Mouse (Mus musculus) cerebellum, postnatal 14 days (tissue): Measurements from ENCODE around the gene Prr14l.
"Not testable (repeated sequence)": the region's sequence is repeated elsewhere in the genome, so short reads cannot be mapped to it uniquely, and the experiment has no call there.

Experiments
- DNase-seq, 2 experiments: peaks; one replicate each; pipeline ENCODE4 v3.0.0; 2021; ENCODE audit warnings: mixed read lengths in 2 of 2

The Prr14l gene

DNA sequence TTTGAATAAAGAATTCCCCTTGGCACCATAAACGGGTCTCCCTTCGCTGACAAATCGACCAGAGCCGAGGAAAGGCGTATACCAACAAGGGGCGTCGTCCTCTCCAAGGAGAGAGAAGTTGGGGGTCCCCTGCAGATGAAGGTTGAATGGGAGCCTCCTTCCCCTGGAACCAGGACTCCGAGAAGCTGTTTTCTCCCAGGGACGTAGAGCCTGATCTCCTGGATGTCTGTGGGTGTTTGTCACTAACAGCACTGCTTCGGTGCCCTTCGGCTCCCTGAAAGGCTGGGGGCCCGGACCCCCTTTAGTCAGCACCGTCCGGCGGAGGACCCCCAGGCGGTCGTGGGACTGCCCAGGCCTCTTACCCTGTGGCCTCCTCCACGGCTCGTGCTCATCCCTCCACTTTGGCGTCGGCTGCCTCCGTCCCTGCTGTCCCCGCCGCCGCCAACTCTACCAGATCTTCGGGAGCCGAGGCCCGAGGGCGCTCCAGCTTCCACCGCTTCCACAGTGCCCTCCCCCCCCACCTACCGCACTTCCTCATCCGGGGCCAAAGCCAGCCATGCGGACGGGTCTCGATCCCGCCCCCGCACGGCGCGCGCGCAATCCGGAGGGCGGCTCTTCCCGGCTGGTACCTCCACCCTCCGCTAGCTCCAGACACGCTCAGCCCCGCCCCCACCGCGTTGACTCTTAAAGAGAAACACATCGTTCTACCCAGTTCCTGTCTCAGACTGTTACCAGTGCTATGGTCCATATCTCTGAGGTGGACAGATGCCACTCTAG, at the start of gene Prr14l:
TSS of gene Prr14l (minus strand) at position 526 of the 777 bp plus-strand sequence.
- peak; percentile 100 for DNase-seq

DNA sequence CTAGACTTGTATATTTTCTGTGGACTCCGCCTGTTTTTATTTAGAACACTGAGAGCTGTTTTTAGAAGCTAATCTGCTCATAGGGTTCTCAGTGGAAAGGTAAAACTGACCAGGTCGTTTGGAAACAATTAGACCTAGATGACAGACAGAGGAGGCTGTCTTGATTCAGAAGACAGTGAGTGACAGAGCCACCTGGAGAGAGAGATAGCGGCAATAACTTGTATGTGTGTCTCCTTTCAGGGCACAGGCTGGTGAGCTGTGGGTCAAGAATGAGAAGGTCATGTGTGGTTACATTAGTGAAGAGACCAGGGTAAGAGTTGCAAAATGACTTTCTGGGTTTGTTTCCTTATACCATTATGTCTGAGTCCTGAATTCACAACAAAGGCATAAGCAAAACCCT, 32.7 kb upstream of the Prr14l start:
- no peak for DNase-seq

DNA sequence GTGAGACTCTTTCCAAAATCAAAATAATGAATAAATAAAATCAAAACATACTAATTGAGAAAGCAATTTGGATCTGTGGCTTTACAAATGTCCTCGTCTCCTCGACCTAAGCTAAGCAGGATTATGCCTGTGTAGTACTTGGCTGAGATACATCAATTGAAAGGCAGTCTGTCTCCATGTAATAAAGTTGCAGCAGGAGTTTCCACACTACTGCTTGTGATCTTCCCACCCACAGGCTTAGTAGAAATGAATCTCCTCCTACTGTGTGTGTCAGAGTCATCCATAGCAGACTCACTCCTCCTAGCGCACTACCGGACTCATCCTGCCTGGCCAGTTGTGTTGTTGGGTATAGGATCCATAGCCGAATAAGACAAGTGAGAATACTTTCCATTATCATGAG, 18.3 kb upstream of the Prr14l start:
- DNase-seq, result no peak

DNA sequence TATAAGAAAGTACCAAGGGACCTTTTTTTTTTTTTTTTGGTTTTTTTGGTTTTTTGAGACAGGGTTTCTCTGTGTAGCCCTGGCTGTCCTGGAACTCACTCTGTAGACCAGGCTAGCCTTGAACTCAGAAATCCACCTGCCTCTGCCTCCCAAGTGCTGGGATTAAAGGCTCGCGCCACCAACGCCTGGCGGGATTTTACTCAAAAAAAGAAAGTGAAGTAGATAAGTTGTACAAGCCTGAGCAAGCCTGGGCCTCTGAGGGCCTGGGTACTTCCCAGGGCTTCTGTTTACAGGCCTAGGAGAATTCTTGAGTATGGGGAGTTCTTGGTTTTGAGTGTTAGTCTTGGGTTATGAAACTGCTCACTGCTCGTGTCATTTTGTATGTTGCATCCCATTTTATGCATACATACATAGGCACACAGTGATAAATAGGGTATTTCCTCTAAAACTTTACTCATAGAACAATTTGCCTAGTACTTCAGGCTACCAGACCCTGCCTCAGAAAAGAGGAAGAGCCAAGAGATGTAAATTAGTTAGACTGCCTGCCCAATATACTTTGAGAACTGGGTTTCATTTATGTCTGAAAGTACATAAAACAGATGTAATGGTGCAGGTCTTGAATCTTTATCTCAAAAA, 15.5 kb upstream of the Prr14l start:
- no peak for DNase-seq

DNA sequence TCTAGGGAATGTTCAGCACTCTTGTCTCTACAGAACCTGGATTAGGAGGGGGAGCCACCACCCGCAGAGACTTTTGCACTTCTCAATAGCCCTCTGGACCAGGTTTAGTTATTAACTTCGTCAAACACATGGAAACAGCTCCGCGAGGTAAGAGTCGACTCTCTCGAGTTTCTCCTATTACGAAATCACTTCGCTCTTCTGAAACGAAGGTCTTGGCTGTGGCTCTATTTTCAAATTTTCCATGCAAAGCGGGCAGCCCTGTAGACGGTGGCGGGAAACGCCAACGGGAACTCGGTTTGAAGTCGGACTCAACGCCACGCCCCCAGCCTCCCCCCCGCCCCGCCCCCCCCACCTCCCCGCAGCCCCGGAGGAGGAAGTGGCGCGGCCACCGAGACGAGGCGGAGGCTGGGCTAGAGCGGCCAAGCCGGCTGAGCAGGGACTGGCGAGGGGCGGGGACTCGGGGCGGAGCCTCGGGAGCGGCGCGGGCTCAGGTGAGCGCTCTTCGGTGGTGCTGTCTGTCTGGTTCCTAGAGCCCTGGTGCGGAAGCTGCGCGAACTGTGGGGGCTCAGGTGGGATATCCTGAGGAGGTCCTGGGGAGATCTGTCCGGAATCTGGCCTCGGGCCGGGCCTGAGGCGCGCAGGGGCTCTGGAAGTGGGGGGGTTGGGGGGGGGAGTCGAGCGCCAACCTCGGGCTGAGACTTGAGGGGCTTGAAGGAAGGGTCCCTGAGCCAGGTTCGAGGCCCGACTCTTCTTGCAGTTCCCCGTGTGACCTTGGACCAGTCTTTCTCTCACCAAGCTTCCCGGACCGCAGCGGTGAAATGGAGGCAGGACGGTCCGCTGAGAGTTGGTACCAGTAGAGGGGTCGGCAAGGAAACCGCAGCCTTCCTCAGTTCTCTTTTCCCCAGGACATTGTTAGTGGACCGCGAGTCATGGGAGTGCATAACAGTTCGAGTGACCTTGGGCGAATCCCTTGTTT, 9.5 kb upstream of the Prr14l start, which contains the start of gene Depdc5:
TSS of gene Depdc5 (plus strand) at position 449 of the 976 bp plus-strand sequence.
- DNase-seq, result peak; percentile 94

- DNase-seq, result no peak
Measured at GRCm38 (mm10) chr5:32862469-32863132, 8.5 kb upstream of the Prr14l start.

DNA sequence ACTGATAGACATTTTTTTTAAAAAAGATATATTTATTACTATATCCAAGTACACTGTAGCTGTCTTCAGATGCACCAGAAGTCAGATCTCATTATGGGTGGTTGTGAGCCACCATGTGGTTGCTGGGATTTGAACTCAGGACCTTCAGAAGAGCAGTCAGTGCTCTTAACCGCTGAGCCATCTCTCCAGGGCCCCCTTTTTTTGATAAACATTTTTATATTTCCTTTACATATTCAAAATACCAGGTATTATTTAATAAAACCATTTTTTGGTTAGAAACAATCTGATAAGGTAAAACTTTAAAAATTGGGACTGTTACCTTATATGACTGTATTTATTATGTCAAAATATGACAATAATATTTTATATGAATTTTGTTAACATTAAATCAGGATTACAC, 7.0 kb upstream of the Prr14l start:
- no peak for DNase-seq

- DNase-seq, result peak; percentile 62 to 74
Measured at GRCm38 (mm10) chr5:32857781-32858220, 3.7 kb upstream of the Prr14l start.

GRCm38 (mm10) chr5:32855274-32855673, 1.2 kb upstream of the Prr14l start:
- not testable (repeated sequence) for DNase-seq

GRCm38 (mm10) chr5:32854818-32855217, 762 bp upstream of the Prr14l start:
- no peak for DNase-seq

DNA sequence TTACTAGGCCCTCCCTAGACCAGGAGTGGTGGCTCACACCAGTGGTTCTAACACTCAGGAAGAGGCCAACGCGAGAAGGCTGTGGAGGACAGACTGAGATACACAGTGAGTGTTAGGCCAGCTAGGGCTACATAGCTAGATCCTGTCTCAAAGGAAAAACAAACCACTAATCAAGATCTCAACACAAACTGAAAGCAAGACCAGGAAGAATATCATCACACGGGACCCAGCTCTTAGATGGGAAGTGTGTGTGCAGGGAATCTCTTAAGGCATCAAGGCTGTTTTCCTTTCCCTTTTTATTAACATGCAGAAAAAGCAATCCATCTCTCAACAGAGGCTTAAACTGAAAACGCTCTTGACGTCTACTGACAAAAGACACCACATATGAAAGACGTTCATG, 2.0 kb downstream of the Prr14l start:
- no peak for DNase-seq

DNA sequence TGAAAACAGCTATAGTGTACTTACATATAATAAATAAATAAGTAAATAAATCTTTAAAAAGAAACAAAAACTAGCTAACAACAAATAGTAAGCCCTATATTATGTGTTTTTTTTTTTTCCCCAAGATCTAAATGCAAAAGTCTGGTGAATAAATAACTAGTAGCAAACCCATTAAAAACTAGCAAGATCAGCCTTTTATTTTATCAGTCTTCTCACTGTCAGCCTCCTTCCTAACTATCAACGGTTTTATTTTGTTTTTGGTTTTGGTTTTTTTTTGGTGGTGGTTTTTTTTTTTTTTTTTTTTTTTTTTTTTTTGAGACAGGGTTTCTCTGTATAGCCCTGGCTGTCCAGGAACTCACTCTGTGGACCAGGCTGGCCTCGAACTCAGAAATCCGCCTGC, 4.5 kb downstream of the Prr14l start:
- not testable (repeated sequence) for DNase-seq

DNA sequence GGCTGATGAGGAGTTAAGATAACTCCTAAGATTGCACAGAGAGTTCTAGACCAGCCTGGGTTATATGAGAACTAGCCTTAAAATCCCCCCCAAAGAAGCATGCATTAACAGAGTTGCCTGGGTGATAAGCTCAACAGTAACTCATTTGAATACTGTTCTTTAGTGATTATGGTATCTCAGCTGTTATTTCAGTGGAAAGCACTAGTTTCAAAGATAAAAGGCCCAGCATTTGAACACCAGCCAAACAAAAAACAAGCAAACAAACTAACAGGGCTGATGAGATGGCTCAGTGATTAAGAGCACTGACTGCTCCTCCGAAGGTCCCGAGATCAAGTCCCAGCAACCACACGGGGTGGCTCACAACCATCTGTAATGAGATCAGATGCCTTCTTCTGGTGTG, 4.9 kb downstream of the Prr14l start:
- DNase-seq, result no peak

GRCm38 (mm10) chr5:32840029-32840428, 14.0 kb downstream of the Prr14l start:
- DNase-seq, result no peak

GRCm38 (mm10) chr5:32836976-32837375, 17.1 kb downstream of the Prr14l start:
- no peak for DNase-seq

DNA sequence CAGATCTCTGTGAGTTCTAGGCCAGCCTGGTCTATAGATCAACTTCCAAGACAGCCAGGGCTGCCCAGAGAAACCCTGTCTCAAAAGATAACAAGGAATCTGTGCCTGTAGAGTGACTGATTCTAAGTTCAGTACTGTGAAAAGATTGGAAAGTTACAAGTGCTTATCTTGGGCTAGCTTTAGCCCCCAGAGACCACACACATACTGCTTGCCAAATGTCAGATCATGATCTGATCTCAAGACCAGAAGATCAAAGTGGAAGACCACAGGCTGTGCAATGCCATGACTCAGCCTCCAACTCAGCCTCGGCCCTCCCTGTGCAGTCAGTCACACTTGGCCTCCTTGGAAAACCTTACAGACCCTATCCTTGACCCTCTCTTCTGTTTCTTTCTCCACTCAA, 19.6 kb downstream of the Prr14l start:
- DNase-seq, result no peak

DNA sequence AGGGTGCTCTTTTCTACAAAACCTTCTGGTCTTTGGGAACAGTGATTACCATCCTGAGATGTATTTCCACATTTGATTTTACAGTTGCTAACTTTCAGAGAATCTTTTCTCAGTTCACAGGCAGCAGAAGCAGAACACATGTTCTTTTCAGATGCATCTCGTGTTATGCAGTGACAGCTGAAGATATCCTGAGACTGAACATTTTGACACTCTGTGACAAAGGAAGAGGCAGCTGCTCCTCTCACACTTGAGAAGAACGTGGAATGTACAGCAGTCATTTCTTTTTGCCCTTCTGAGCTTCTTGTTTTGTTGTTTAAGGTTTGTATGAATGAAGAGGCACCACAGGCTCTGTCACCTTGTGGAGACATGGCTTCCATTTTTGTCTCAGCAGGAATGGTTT, 24.0 kb downstream of the Prr14l start:
- no peak for DNase-seq

- DNase-seq, result not testable (repeated sequence)
Measured at GRCm38 (mm10) chr5:32828766-32829165, 25.3 kb downstream of the Prr14l start.

DNA sequence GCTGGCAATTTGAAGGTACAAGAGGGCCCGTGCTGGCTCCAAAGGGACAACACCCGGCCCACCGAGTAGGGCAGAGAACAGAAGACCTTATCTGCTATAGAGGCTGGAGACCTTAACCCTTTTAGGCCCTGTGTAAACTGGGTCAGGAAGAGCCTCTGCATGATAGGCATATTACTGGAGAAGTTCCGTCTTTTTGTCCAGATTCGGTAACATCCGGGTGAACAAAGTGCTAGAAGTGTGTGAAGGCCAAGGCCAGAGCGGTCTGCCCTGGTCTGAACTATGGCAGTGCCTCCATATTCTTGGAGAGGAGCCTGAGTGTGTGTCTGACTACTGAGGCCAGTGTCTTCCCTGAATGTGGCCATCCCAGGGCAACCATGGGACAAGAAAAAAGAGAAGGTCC, 27.0 kb downstream of the Prr14l start, which contains the start of gene Gm20671:
TSS of gene Gm20671 (minus strand) at position 101 of the 400 bp plus-strand sequence.
- no peak for DNase-seq

DNA sequence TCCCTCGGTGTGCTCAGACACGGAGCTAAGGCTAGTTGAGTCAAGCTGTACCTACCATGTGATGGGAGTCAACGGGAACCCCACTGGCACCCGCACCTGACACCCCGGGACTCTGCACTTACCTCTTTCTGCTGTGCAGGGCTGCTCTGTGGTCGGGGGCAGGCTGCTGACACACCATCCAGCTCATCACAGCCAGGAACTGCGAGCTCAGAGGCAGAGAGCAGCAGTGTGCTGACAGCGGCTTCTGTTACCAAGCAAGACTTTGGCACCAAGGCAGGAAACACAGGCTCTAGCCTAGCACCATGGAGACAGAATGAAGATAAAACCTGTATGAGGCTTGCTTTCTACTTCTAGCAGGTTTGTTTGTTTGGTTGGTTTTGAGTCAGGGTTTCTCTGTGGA, 33.6 kb downstream of the Prr14l start:
- DNase-seq, result no peak

- peak; percentile 28 to 54 for DNase-seq
Measured at GRCm38 (mm10) chr5:32815396-32815795, 38.7 kb downstream of the Prr14l start.

DNA sequence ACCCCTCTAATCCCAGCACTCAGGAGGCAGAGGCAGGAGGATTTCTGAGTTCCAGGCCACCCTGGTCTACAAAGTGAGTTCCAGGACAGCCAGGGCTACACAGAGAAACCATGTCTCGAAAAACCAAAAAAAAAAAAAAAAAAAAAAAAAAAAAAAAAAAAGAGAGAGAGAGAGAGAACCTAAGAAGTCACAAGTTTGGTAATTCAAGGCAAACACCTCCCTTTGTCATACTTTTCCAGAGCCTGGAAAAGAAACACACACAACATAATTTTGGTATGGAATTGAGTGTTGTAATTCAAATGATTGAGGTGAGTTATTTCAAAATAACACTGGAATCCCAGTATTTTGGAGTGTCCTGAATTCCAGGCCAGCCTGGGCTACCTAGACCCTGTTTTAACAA, 67.6 kb downstream of the Prr14l start:
- not testable (repeated sequence) for DNase-seq
